Mouse (Mus musculus) liver, adult 2 months (tissue): ENCODE data around the gene Gan.

Source experiments
- CTCF ChIP-seq: fragments of 200-500 bp; IDR thresholded peaks from 2 replicates; pipeline ENCODE4 v1.5.1; 2011; ENCODE audit warnings: low read depth, low read length, control low read depth
- POLR2A ChIP-seq: fragments of 200-500 bp; IDR thresholded peaks from 2 replicates; pipeline ENCODE4 v1.6.1; 2011; ENCODE audit warnings: low read length, control low read depth; ENCODE audit not compliant: insufficient read depth; ENCODE audit errors: extremely low read depth

DNA sequence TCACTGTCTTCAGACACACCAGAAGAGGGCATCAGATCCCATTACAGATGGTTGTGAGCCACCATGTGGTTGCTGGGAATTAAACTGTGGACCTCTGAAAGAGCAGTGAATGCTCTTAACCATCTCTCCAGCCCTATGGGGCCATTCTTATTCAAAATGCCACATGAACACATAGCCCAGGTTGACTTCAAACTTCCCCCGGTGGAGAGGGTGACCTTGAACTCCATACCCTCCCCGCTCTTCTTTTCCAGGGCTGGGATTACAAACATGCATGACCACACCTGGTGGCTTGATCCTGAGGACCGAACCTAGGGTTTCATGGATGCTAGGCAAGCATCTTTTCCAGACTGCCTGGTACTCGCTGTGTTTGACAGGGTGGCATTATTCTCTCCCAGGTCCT lies 78.6 kb downstream of the Gan start:
- TF ChIP-seq CTCF, result no peak
- TF ChIP-seq POLR2A, result no peak
